Mouse (Mus musculus): ENCODE measurements around the gene Crisp3.
"Not testable (repeated sequence)": the region's sequence is repeated elsewhere in the genome, so short reads cannot be mapped to it uniquely, and the experiment has no call there.

Crisp3 gene

DNA sequence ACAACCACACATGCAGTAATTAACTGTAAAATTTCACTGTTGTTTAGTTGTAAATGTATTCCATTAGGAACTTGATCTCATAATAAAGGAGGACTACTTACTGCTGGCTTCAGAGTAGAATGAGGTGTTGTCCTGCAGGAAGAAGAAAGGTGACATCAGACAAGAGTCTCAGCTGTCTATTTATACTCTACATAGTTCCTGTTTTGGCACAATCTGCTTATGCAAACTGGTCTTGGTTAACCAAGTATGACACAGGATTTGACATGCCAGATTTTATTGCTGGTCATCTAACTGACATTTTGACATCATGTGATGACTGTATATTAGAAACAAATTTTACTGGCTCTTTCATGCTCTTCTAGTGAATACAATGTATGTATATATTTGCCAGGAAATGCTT, at the start of gene Crisp3:
Gene Crisp3 (minus strand): TSS at position 154 of the 400 bp plus-strand sequence.
- DNase-seq (ENCODE audit: low spot score), result no peak

DNA sequence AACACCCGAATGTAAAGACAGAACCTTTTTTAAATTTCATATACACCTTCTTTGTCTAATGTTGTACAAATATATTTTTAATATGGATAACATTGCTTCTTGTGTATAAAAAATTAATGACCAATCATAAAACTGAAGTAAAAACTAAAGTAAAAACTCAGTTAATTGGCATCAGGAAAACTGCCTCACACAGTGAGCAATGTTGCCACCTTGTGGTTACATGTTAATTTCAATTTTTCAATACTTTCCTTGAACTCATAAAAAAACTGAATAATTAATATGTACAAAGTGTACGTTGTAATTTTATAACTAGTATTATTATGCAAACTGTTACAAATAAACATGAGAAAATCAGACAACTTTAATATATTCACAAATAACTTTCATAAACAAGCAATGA, 43.3 kb upstream of the Crisp3 start:
- no peak for DNase-seq (ENCODE audit: low spot score)

DNA sequence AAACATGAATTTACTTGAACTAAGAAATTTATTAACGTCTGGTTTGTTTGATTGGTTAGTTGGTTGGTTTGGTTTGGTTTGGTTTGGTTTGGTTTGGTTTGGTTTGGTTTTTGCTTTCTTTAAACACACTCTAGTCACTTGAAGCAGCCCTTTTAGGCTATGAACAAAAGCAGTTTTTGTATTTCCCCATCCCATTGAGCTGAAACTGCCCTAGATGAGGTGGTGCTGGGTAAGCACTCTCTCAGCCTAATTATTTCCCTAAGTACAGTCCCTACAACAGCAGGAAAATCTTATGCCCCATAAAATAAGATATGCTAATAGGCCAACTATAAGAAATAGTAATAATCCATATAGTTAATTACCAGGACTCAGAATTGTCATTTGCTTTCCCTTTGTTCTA, 33.4 kb upstream of the Crisp3 start:
- no peak for DNase-seq (ENCODE audit: low spot score)

DNA sequence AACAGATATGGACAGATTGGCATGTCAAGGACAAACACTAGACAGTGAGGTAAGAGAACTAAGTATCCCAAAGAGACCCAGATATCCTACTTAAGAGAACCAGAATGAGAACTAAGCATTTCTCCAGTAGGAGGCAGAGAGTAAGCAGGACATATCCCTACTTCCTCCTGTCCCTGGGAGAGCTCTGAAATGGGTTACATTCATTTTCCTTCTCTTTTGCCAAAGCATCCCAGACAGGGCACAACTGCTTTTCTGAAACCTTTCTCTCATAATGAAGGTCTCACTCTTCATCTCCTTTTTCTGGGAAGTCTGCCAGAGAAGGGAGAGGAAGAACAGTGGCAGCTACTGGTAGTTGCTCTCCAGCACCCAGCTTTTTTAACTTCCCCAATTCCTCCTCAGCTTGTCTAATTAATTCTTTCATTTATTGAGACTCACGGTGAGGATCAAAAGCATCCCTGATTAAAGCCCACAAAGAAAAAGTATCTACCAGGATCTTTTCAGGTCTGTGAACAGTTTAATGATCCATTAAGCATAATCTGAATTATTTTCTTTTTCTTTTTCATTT, 32.9 kb upstream of the Crisp3 start:
- DNase-seq (ENCODE audit: low spot score), result no peak

DNA sequence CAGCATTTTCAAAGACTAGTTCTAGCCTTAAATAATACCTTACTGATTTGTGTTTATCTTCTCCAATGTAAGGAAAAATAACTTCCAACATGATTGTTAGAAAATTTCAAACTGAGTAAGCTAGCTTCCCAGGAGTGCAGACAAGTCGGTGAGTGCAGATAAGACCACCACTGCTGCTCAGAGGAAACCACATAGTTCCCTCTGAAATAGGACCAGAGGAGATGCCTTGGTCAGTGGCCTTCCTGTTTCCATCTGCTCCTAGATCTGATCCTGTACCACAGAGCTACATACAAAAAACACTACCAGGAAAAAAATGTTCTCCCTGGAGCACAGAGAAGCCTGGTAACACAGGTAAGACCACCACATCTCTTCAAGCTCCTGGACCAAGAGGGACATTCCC, 10.4 kb upstream of the Crisp3 start:
- no peak for DNase-seq (ENCODE audit: low spot score)

DNA sequence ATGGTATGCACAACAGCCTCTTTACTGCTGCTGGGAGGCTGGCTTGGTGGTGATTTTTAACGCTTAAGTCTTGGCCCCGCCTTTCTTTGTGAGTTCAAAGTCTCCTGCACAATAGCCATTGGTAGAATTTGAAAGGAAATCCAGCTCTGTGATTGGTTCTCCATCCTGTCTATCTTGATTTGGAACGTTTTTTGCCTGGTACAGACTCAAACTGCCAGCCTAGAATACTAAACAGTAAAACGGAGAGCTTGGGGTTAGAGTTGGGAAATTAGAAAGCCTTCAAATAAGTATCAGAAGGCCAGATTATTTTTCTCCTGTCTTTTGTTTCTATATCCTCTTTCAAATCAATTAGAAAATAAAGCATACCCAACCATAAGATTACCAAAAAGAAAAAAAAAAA, 33.5 kb downstream of the Crisp3 start, which contains the start of gene Pgk2:
Gene Pgk2 (minus strand): TSS at position 101 of the 400 bp plus-strand sequence.
- no peak for DNase-seq (ENCODE audit: low spot score)

DNA sequence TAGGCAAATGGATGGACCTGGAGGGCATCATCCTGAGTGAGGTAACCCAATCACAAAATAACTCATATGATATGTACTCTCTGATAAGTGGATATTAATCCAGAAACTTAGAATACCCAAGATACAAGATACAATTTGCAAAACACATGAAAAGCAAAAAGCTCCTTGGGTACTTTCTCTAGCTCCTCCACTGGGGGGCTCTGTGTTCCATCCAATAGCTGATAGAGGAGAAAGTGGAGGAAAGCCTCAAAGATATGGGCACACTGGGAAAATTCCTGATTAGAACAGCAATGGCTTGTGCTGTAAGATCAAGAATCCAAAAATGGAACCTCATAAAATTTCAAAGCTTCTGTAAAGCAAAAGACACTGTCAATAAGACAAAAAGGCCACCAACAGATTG, 40.3 kb downstream of the Crisp3 start:
- DNase-seq (ENCODE audit: low spot score), result not testable (repeated sequence)

DNA sequence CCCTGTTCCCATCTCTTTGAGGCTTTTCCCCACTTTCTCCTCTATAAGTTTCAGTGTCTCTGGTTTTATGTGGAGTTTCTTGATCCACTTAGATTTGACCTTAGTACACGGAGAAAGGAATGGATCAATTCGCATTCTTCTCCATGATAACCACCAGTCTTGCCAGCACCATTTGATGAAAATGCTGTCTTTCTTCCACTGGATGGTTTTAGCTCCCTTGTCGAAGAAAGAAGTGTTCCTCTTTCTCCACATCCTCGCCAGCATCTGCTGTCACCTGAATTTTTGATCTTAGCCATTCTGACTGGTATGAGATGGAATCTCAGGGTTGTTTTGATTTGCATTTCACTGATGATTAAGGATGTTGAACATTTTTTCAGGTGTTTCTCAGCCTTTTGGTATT, 51.9 kb downstream of the Crisp3 start:
- DNase-seq (ENCODE audit: low spot score), result not testable (repeated sequence)

Measured in urinary bladder, postnatal 25 days (tissue).